ENCODE assay signal across 30 mouse cellular contexts in genomic region chr15:3772228-3772789, GRCm38 (mm10).
DNase-seq lines count a peak whose midpoint lies in the region; ATAC-seq and TF ChIP-seq lines count a peak whose summit lies in the region.
"Had no signal": no experiment of that assay in that cellular context is flagged by ENCODE, and none has a peak within 500 bp of the region (broad histone marks: within the 10 kb centered on the region; RNA-seq: fewer than 3 reads in every experiment).

No protein-coding gene starts in this region.

- H3K4me2 ChIP-seq in forebrain, embryonic 14.5 days (ENCODE audit: low read length): no peak overlapping the region
- H3K4me2 ChIP-seq in forebrain, embryonic 12.5 days: no peak overlapping the region
- no peak overlapping the region for H3K4me2 ChIP-seq in kidney, embryonic 14.5 days (replicated peaks; ENCODE audit: low read depth, low read length)
- H3K4me2 ChIP-seq in midbrain, embryonic 14.5 days (ENCODE audit: low read length): no peak overlapping the region
- no peak overlapping the region for H3K4me2 ChIP-seq in midbrain, postnatal 0 days (ENCODE audit: low read depth, low read length, poor library complexity, severe bottlenecking)
- H3K4me2 ChIP-seq: embryonic facial prominence, embryonic 13.5 days; forebrain, embryonic 15.5 days; heart, embryonic 13.5 days; hindbrain, embryonic 14.5 days had no signal

- no peak for TF ChIP-seq CTCF in midbrain, postnatal 0 days (IDR thresholded peaks at IDR 0.05)

- no peak overlapping the region for H3K27ac ChIP-seq in forebrain, embryonic 14.5 days (ENCODE audit: low read depth, low read length)
- H3K27ac ChIP-seq in forebrain, embryonic 12.5 days: no peak overlapping the region
- no peak overlapping the region for H3K27ac ChIP-seq in kidney, embryonic 14.5 days (ENCODE audit: low read depth, low read length)
- H3K27ac ChIP-seq in midbrain, embryonic 14.5 days (replicated peaks; ENCODE audit: low read depth, low read length): no peak overlapping the region
- H3K27ac ChIP-seq in midbrain, postnatal 0 days (ENCODE audit: low read depth, low read length): no peak overlapping the region
- H3K27ac ChIP-seq: embryonic facial prominence, embryonic 10.5 days; embryonic facial prominence, embryonic 13.5 days; forebrain, embryonic 15.5 days; heart, adult 2 months; heart, embryonic 10.5 days; heart, embryonic 13.5 days; hindbrain, embryonic 14.5 days; hindbrain, postnatal 0 days had no signal

- ATAC-seq in forebrain, embryonic 14.5 days: no peak
- ATAC-seq in forebrain, embryonic 12.5 days (ENCODE audit: low FRiP score): no peak
- 0 out of 2 replicates have a peak, but pooled peaks have one; percentile 39 for ATAC-seq in kidney, embryonic 14.5 days (ENCODE audit: low FRiP score, low TSS enrichment)
- 0 out of 2 replicates have a peak, but pooled peaks have one; percentile 11 for ATAC-seq in midbrain, embryonic 14.5 days (ENCODE audit: low FRiP score, low TSS enrichment)
- ATAC-seq in midbrain, postnatal 0 days (ENCODE audit: low FRiP score): no peak
- ATAC-seq: forebrain, embryonic 15.5 days; hindbrain, postnatal 0 days; Patski had no signal

- 83% methylated on average over 8 of the region's 8 CpGs for WGBS in forebrain, embryonic 14.5 days
- WGBS in forebrain, embryonic 12.5 days: 84% methylated on average over 8 of the region's 8 CpGs
- WGBS in kidney, embryonic 14.5 days: 76% methylated on average over 8 of the region's 8 CpGs
- WGBS in midbrain, embryonic 14.5 days: 84% methylated on average over 8 of the region's 8 CpGs
- 85% methylated on average over 8 of the region's 8 CpGs for WGBS in midbrain, postnatal 0 days

- H3K36me3 ChIP-seq in forebrain, embryonic 14.5 days (ENCODE audit: control insufficient read depth, insufficient read depth, low read length): no peaks in the 10 kb centered on the region
- no peaks in the 10 kb centered on the region for H3K36me3 ChIP-seq in forebrain, embryonic 12.5 days (replicated peaks)
- no peaks in the 10 kb centered on the region for H3K36me3 ChIP-seq in kidney, embryonic 14.5 days (ENCODE audit: control insufficient read depth, insufficient read depth, low read length)
- H3K36me3 ChIP-seq in midbrain, embryonic 14.5 days (ENCODE audit: control insufficient read depth, insufficient read depth, low read length): no peaks in the 10 kb centered on the region
- H3K36me3 ChIP-seq in midbrain, postnatal 0 days (ENCODE audit: insufficient read depth, low read length): no peaks in the 10 kb centered on the region
- H3K36me3 ChIP-seq: embryonic facial prominence, embryonic 10.5 days; embryonic facial prominence, embryonic 13.5 days; forebrain, embryonic 15.5 days; G1E; heart, embryonic 10.5 days; heart, embryonic 13.5 days had no signal

- no peak overlapping the region for H3K9ac ChIP-seq in forebrain, embryonic 14.5 days (ENCODE audit: low read length)
- H3K9ac ChIP-seq in forebrain, embryonic 12.5 days: no peak overlapping the region
- H3K9ac ChIP-seq in kidney, embryonic 14.5 days (ENCODE audit: low read depth, low read length): no peak overlapping the region
- no peak overlapping the region for H3K9ac ChIP-seq in midbrain, embryonic 14.5 days (replicated peaks; ENCODE audit: low read length)
- no peak overlapping the region for H3K9ac ChIP-seq in midbrain, postnatal 0 days (replicated peaks; ENCODE audit: low read length, poor library complexity, severe bottlenecking)
- H3K9ac ChIP-seq: embryonic facial prominence, embryonic 13.5 days; forebrain, embryonic 15.5 days; heart, embryonic 13.5 days; hindbrain, embryonic 14.5 days had no signal

- H3K27me3 ChIP-seq in forebrain, embryonic 14.5 days (replicated peaks; ENCODE audit: control insufficient read depth, insufficient read depth, low read length): no peaks in the 10 kb centered on the region
- H3K27me3 ChIP-seq in forebrain, embryonic 12.5 days: no peaks in the 10 kb centered on the region
- no peaks in the 10 kb centered on the region for H3K27me3 ChIP-seq in kidney, embryonic 14.5 days (ENCODE audit: control insufficient read depth, insufficient read depth, low read length)
- H3K27me3 ChIP-seq in midbrain, embryonic 14.5 days (ENCODE audit: control insufficient read depth, insufficient read depth, low read length): no peaks in the 10 kb centered on the region
- H3K27me3 ChIP-seq in midbrain, postnatal 0 days (ENCODE audit: insufficient read depth, low read length): no peaks in the 10 kb centered on the region
- H3K27me3 ChIP-seq: CH12.LX; embryonic facial prominence, embryonic 13.5 days; forebrain, embryonic 15.5 days; heart, embryonic 13.5 days; Patski had no signal

- H3K4me3 ChIP-seq in forebrain, embryonic 14.5 days (ENCODE audit: low read depth, low read length): no peak overlapping the region
- H3K4me3 ChIP-seq in forebrain, embryonic 12.5 days (replicated peaks): no peak overlapping the region
- no peak overlapping the region for H3K4me3 ChIP-seq in kidney, embryonic 14.5 days (ENCODE audit: low read length)
- no peak overlapping the region for H3K4me3 ChIP-seq in midbrain, embryonic 14.5 days (replicated peaks; ENCODE audit: low read depth, low read length)
- H3K4me3 ChIP-seq in midbrain, postnatal 0 days (ENCODE audit: low read depth, low read length): no peak overlapping the region
- H3K4me3 ChIP-seq: embryonic facial prominence, embryonic 10.5 days; embryonic facial prominence, embryonic 13.5 days; erythroblast, embryonic 14.5 days; forebrain, embryonic 15.5 days; heart, adult 2 months; heart, embryonic 10.5 days; heart, embryonic 13.5 days had no signal

- H3K4me1 ChIP-seq in forebrain, embryonic 14.5 days (ENCODE audit: control insufficient read depth, insufficient read depth, low read length): no peaks in the 10 kb centered on the region
- H3K4me1 ChIP-seq in forebrain, embryonic 12.5 days: no peaks in the 10 kb centered on the region
- H3K4me1 ChIP-seq in kidney, embryonic 14.5 days (ENCODE audit: control insufficient read depth, insufficient read depth, low read length): no peaks in the 10 kb centered on the region
- H3K4me1 ChIP-seq in midbrain, embryonic 14.5 days (ENCODE audit: control insufficient read depth, insufficient read depth, low read length): no peaks in the 10 kb centered on the region
- H3K4me1 ChIP-seq in midbrain, postnatal 0 days (ENCODE audit: insufficient read depth, low read length): no peaks in the 10 kb centered on the region
- H3K4me1 ChIP-seq: embryonic facial prominence, embryonic 10.5 days; embryonic facial prominence, embryonic 13.5 days; forebrain, embryonic 15.5 days; heart, embryonic 10.5 days; heart, embryonic 13.5 days had no signal

- H3K9me3 ChIP-seq in forebrain, embryonic 14.5 days (replicated peaks; ENCODE audit: control insufficient read depth, low read length): no peaks in the 10 kb centered on the region
- no peaks in the 10 kb centered on the region for H3K9me3 ChIP-seq in forebrain, embryonic 12.5 days
- H3K9me3 ChIP-seq in kidney, embryonic 14.5 days (ENCODE audit: control insufficient read depth, low read length): no peaks in the 10 kb centered on the region
- H3K9me3 ChIP-seq in midbrain, embryonic 14.5 days (ENCODE audit: control insufficient read depth, low read length): no peaks in the 10 kb centered on the region
- H3K9me3 ChIP-seq in midbrain, postnatal 0 days (ENCODE audit: low read length): no peaks in the 10 kb centered on the region
- H3K9me3 ChIP-seq: embryonic facial prominence, embryonic 10.5 days; embryonic facial prominence, embryonic 13.5 days; forebrain, embryonic 15.5 days; G1E; heart, embryonic 10.5 days; heart, embryonic 13.5 days had no signal

- DNase-seq in forebrain, embryonic 14.5 days (ENCODE audit: low spot score): peak; percentile 1
- DNase-seq in kidney, postnatal 25 days: no peak
- no peak for DNase-seq in midbrain, embryonic 14.5 days
- DNase-seq in midbrain, postnatal 0 days (ENCODE audit: low spot score): no peak
- DNase-seq in layer of hippocampus, adult 11-12 months (ENCODE audit: low spot score): no peak
- DNase-seq: adrenal gland, postnatal 25 days; B cell, adult 2 months; cerebellum, adult 11-12 months; cerebellum, adult 8-10 months; cerebellum, postnatal 10 days; cerebellum, postnatal 36 days; embryo, embryonic 11 days; gastrocnemius, postnatal 10 days; gastrocnemius, postnatal 36 days; heart, adult 2 months; heart, postnatal 14 days; heart, postnatal 4 days had no signal

Comparison
In these comparisons a context has a peak if more than half of its experiments do, and no peak if none do; other contexts are left out.
1. ATAC-seq: peak in kidney, embryonic 14.5 days (single experiment) and midbrain, embryonic 14.5 days (single experiment); none in forebrain, embryonic 14.5 days (single experiment), forebrain, embryonic 12.5 days (single experiment) and midbrain, postnatal 0 days (single experiment).